Mouse (Mus musculus): Measurements from ENCODE around the gene Etv6. TPM values are rescaled to one million over a fixed set of nuclear protein-coding genes. Genes with fewer than 3 reads are reported as not detected.

Etv6 gene
- polyA plus RNA-seq, 1 experiment = not detected

- 87% methylated on average over 8 of the region's 8 CpGs for WGBS
- Histone ChIP-seq H3K4me3 (ENCODE audit: insufficient read depth, low read depth, low read length) (no peak overlapping the region), H3K4me1 (ENCODE audit: control insufficient read depth, insufficient read depth, low read length) (peaks cover 18% of the 10 kb centered on the region), H3K27ac (ENCODE audit: insufficient read depth, low read depth, low read length) (no peak overlapping the region)
- TF ChIP-seq POLR2A (IDR thresholded peaks at IDR 0.05; ENCODE audit: insufficient read depth, low read depth, low read length) (no peak), CTCF (IDR thresholded peaks at IDR 0.05; ENCODE audit: insufficient read depth, low read depth, low read length) (no peak)
Measured at GRCm38 (mm10) chr6:134039351-134039750, 3.9 kb downstream of the Etv6 start.

- 73% methylated on average over 3 of the region's 3 CpGs for WGBS
- Histone ChIP-seq H3K4me3 (ENCODE audit: insufficient read depth, low read depth, low read length) (no peak overlapping the region), H3K4me1 (ENCODE audit: control insufficient read depth, insufficient read depth, low read length) (peaks cover 22% of the 10 kb centered on the region), H3K27ac (ENCODE audit: insufficient read depth, low read depth, low read length) (no peak overlapping the region)
- no peak for TF ChIP-seq CTCF (IDR thresholded peaks at IDR 0.05; ENCODE audit: insufficient read depth, low read depth, low read length)
- no peak for TF ChIP-seq POLR2A (IDR thresholded peaks at IDR 0.05; ENCODE audit: insufficient read depth, low read depth, low read length)
Measured at GRCm38 (mm10) chr6:134040312-134040711, 4.8 kb downstream of the Etv6 start.

- H3K4me3 ChIP-seq (ENCODE audit: insufficient read depth, low read depth, low read length) = no peak overlapping the region
- peaks cover 22% of the 10 kb centered on the region for H3K4me1 ChIP-seq (ENCODE audit: control insufficient read depth, insufficient read depth, low read length)
- 83% methylated on average over 7 of the region's 7 CpGs for WGBS
- TF ChIP-seq POLR2A (IDR thresholded peaks at IDR 0.05; ENCODE audit: insufficient read depth, low read depth, low read length) = no peak
- TF ChIP-seq CTCF (IDR thresholded peaks at IDR 0.05; ENCODE audit: insufficient read depth, low read depth, low read length) = no peak
- H3K27ac ChIP-seq (ENCODE audit: insufficient read depth, low read depth, low read length) = no peak overlapping the region
Measured at GRCm38 (mm10) chr6:134041286-134041685, 5.8 kb downstream of the Etv6 start.

GRCm38 (mm10) chr6:134041916-134042315, 6.4 kb downstream of the Etv6 start:
- no peak overlapping the region for H3K4me3 ChIP-seq (ENCODE audit: insufficient read depth, low read depth, low read length)
- 62% methylated on average over 12 of the region's 12 CpGs for WGBS
- TF ChIP-seq POLR2A (IDR thresholded peaks at IDR 0.05; ENCODE audit: insufficient read depth, low read depth, low read length) = no peak
- TF ChIP-seq CTCF (IDR thresholded peaks at IDR 0.05; ENCODE audit: insufficient read depth, low read depth, low read length) = no peak
- peaks cover 22% of the 10 kb centered on the region for H3K4me1 ChIP-seq (ENCODE audit: control insufficient read depth, insufficient read depth, low read length)
- H3K27ac ChIP-seq (ENCODE audit: insufficient read depth, low read depth, low read length) = no peak overlapping the region

- no peak for TF ChIP-seq CTCF (IDR thresholded peaks at IDR 0.05; ENCODE audit: insufficient read depth, low read depth, low read length)
- no peak for TF ChIP-seq POLR2A (IDR thresholded peaks at IDR 0.05; ENCODE audit: insufficient read depth, low read depth, low read length)
- 65% methylated on average over 7 of the region's 7 CpGs for WGBS
- Histone ChIP-seq H3K4me3 (ENCODE audit: insufficient read depth, low read depth, low read length) (no peak overlapping the region), H3K4me1 (ENCODE audit: control insufficient read depth, insufficient read depth, low read length) (peaks cover 19% of the 10 kb centered on the region), H3K27ac (ENCODE audit: insufficient read depth, low read depth, low read length) (no peak overlapping the region)
Measured at GRCm38 (mm10) chr6:134043545-134043944, 8.0 kb downstream of the Etv6 start.

GRCm38 (mm10) chr6:134045092-134045868, 9.8 kb downstream of the Etv6 start:
- 81% methylated on average over 9 of the region's 9 CpGs for WGBS
- Histone ChIP-seq H3K4me3 (ENCODE audit: insufficient read depth, low read depth, low read length) (no peak overlapping the region), H3K4me1 (ENCODE audit: control insufficient read depth, insufficient read depth, low read length) (peaks cover 23% of the 10 kb centered on the region), H3K27ac (ENCODE audit: insufficient read depth, low read depth, low read length) (no peak overlapping the region)
- no peak for TF ChIP-seq POLR2A (IDR thresholded peaks at IDR 0.05; ENCODE audit: insufficient read depth, low read depth, low read length)
- no peak for TF ChIP-seq CTCF (IDR thresholded peaks at IDR 0.05; ENCODE audit: insufficient read depth, low read depth, low read length)

GRCm38 (mm10) chr6:134046136-134046535, 10.6 kb downstream of the Etv6 start:
- no peak for TF ChIP-seq POLR2A (IDR thresholded peaks at IDR 0.05; ENCODE audit: insufficient read depth, low read depth, low read length)
- TF ChIP-seq CTCF (IDR thresholded peaks at IDR 0.05; ENCODE audit: insufficient read depth, low read depth, low read length) = no peak
- H3K4me3 ChIP-seq (ENCODE audit: insufficient read depth, low read depth, low read length) = no peak overlapping the region
- no peak overlapping the region for H3K27ac ChIP-seq (ENCODE audit: insufficient read depth, low read depth, low read length)
- H3K4me1 ChIP-seq (ENCODE audit: control insufficient read depth, insufficient read depth, low read length) = peaks cover 23% of the 10 kb centered on the region
- WGBS = 78% methylated on average over 5 of the region's 5 CpGs

- Histone ChIP-seq H3K27ac (ENCODE audit: insufficient read depth, low read depth, low read length) (no peak overlapping the region), H3K4me3 (ENCODE audit: insufficient read depth, low read depth, low read length) (no peak overlapping the region), H3K4me1 (ENCODE audit: control insufficient read depth, insufficient read depth, low read length) (peaks cover 16% of the 10 kb centered on the region)
- TF ChIP-seq POLR2A (IDR thresholded peaks at IDR 0.05; ENCODE audit: insufficient read depth, low read depth, low read length) (no peak), CTCF (IDR thresholded peaks at IDR 0.05; ENCODE audit: insufficient read depth, low read depth, low read length) (no peak)
- 86% methylated on average over 5 of the region's 5 CpGs for WGBS
Measured at GRCm38 (mm10) chr6:134047249-134047648, 11.7 kb downstream of the Etv6 start.

- WGBS = 94% methylated on average over 6 of the region's 6 CpGs
- H3K27ac ChIP-seq (ENCODE audit: insufficient read depth, low read depth, low read length) = no peak overlapping the region
- H3K4me3 ChIP-seq (ENCODE audit: insufficient read depth, low read depth, low read length) = no peak overlapping the region
- peaks cover 16% of the 10 kb centered on the region for H3K4me1 ChIP-seq (ENCODE audit: control insufficient read depth, insufficient read depth, low read length)
- TF ChIP-seq CTCF (IDR thresholded peaks at IDR 0.05; ENCODE audit: insufficient read depth, low read depth, low read length) = no peak
- TF ChIP-seq POLR2A (IDR thresholded peaks at IDR 0.05; ENCODE audit: insufficient read depth, low read depth, low read length) = no peak
Measured at GRCm38 (mm10) chr6:134047974-134048373, 12.5 kb downstream of the Etv6 start.
